In genomic region chr7:16329146-16329545, GRCm38 (mm10) we compare ENCODE assay signal across 27 mouse cellular contexts. TPM values are rescaled to one million over a fixed set of nuclear protein-coding genes. Genes with fewer than 3 reads are reported as not detected.
DNase-seq lines count a peak whose midpoint lies in the region; ATAC-seq lines count a peak whose summit lies in the region.
"Had no signal": no experiment of that assay in that cellular context is flagged by ENCODE, and none has a peak within 500 bp of the region (broad histone marks: within the 10 kb centered on the region; RNA-seq: fewer than 3 reads in every experiment).

No protein-coding gene starts in this region.

- DNase-seq in embryonic facial prominence, embryonic 10.5 days (ENCODE audit: low spot score): no peak
- DNase-seq in heart, adult 11 months: no peak
- no peak for DNase-seq in lung, postnatal 10 days
- DNase-seq: adrenal gland, adult 8-10 months; adrenal gland, postnatal 25 days; cerebellum, adult 11-12 months; cerebellum, adult 8-10 months; cerebellum, postnatal 10 days; cerebellum, postnatal 36 days; embryo, embryonic 11 days; forebrain, postnatal 0 days; gastrocnemius, postnatal 25 days; heart, postnatal 10 days; heart, postnatal 36 days had no signal

- H3K4me3 ChIP-seq in embryonic facial prominence, embryonic 12.5 days: no peak overlapping the region
- H3K4me3 ChIP-seq in embryonic facial prominence, embryonic 10.5 days: no peak overlapping the region
- H3K4me3 ChIP-seq in heart, embryonic 12.5 days: no peak overlapping the region
- no peak overlapping the region for H3K4me3 ChIP-seq in lung, embryonic 16.5 days (ENCODE audit: low read length)
- H3K4me3 ChIP-seq in megakaryocyte, embryonic 14.5 days (replicated peaks): peak overlapping the region; percentile 25
- H3K4me3 ChIP-seq: erythroblast, embryonic 14.5 days; heart, embryonic 15.5 days; hindbrain, embryonic 10.5 days; hindbrain, embryonic 13.5 days had no signal

- H3K9me3 ChIP-seq in embryonic facial prominence, embryonic 12.5 days: no peaks in the 10 kb centered on the region
- H3K9me3 ChIP-seq in embryonic facial prominence, embryonic 10.5 days: no peaks in the 10 kb centered on the region
- no peaks in the 10 kb centered on the region for H3K9me3 ChIP-seq in heart, embryonic 12.5 days (replicated peaks)
- H3K9me3 ChIP-seq in lung, embryonic 16.5 days (ENCODE audit: control insufficient read depth, low read length): no peaks in the 10 kb centered on the region
- no peaks in the 10 kb centered on the region for H3K9me3 ChIP-seq in megakaryocyte, embryonic 14.5 days
- H3K9me3 ChIP-seq: heart, embryonic 15.5 days; hindbrain, embryonic 10.5 days; hindbrain, embryonic 13.5 days had no signal

- H3K27me3 ChIP-seq in embryonic facial prominence, embryonic 12.5 days: no peaks in the 10 kb centered on the region
- H3K27me3 ChIP-seq in embryonic facial prominence, embryonic 10.5 days (replicated peaks; ENCODE audit: low read depth, poor library complexity, severe bottlenecking): no peaks in the 10 kb centered on the region
- H3K27me3 ChIP-seq in heart, embryonic 12.5 days (replicated peaks): no peaks in the 10 kb centered on the region
- H3K27me3 ChIP-seq in lung, embryonic 16.5 days (ENCODE audit: control insufficient read depth, insufficient read depth, low read depth, low read length): no peaks in the 10 kb centered on the region
- no peaks in the 10 kb centered on the region for H3K27me3 ChIP-seq in megakaryocyte, embryonic 14.5 days (replicated peaks)
- H3K27me3 ChIP-seq: heart, embryonic 15.5 days; hindbrain, embryonic 13.5 days had no signal

- no peak for ATAC-seq in embryonic facial prominence, embryonic 12.5 days (ENCODE audit: insufficient number of reproducible peaks, insufficient read depth, low FRiP score, low TSS enrichment)
- ATAC-seq in heart, embryonic 12.5 days (ENCODE audit: insufficient number of reproducible peaks, low FRiP score): no peak
- no peak for ATAC-seq in lung, embryonic 16.5 days (ENCODE audit: low read depth)
- no peak for ATAC-seq in megakaryocyte, adult 5-6 weeks (ENCODE audit: poor library complexity, severe bottlenecking)
- ATAC-seq: activated CD4-positive, CD25-positive, alpha-beta regulatory T cell, adult 4 months; forebrain, embryonic 14.5 days; forebrain, postnatal 0 days; hindbrain, embryonic 16.5 days had no signal

- H3K4me1 ChIP-seq in embryonic facial prominence, embryonic 12.5 days: no peaks in the 10 kb centered on the region
- peaks cover 9% of the 10 kb centered on the region for H3K4me1 ChIP-seq in embryonic facial prominence, embryonic 10.5 days
- peaks cover 13% of the 10 kb centered on the region for H3K4me1 ChIP-seq in heart, embryonic 12.5 days (replicated peaks)
- peaks cover 4% of the 10 kb centered on the region for H3K4me1 ChIP-seq in lung, embryonic 16.5 days (replicated peaks; ENCODE audit: control insufficient read depth, insufficient read depth, low read length)
- peaks cover 76% of the 10 kb centered on the region for H3K4me1 ChIP-seq in megakaryocyte, embryonic 14.5 days

- H3K36me3 ChIP-seq in embryonic facial prominence, embryonic 12.5 days: peaks cover 70% of the 10 kb centered on the region
- H3K36me3 ChIP-seq in embryonic facial prominence, embryonic 10.5 days (replicated peaks): peaks cover 98% of the 10 kb centered on the region
- H3K36me3 ChIP-seq in heart, embryonic 12.5 days: peaks cover 75% of the 10 kb centered on the region
- H3K36me3 ChIP-seq in lung, embryonic 16.5 days (ENCODE audit: control insufficient read depth, insufficient read depth, low read length): peaks cover 32% of the 10 kb centered on the region
- peaks cover 97% of the 10 kb centered on the region for H3K36me3 ChIP-seq in megakaryocyte, embryonic 14.5 days (replicated peaks; ENCODE audit: low read length)

- 74% methylated on average over 3 of the region's 3 CpGs for WGBS in embryonic facial prominence, embryonic 12.5 days
- 87% methylated on average over 3 of the region's 3 CpGs for WGBS in embryonic facial prominence, embryonic 10.5 days
- 90% methylated on average over 3 of the region's 3 CpGs for WGBS in heart, embryonic 12.5 days
- WGBS in lung, embryonic 16.5 days: 71% methylated on average over 3 of the region's 3 CpGs

- H3K27ac ChIP-seq in embryonic facial prominence, embryonic 12.5 days: no peak overlapping the region
- no peak overlapping the region for H3K27ac ChIP-seq in embryonic facial prominence, embryonic 10.5 days (replicated peaks)
- 0 out of 2 replicates have a peak overlapping the region, but pooled peaks have one; percentile 16 for H3K27ac ChIP-seq in heart, embryonic 12.5 days (ENCODE audit: poor library complexity, severe bottlenecking)
- H3K27ac ChIP-seq in lung, embryonic 16.5 days (ENCODE audit: low read length): peak overlapping the region; percentile 63
- H3K27ac ChIP-seq: heart, embryonic 15.5 days; hindbrain, embryonic 10.5 days; hindbrain, embryonic 13.5 days had no signal

- no peak overlapping the region for H3K4me2 ChIP-seq in embryonic facial prominence, embryonic 12.5 days (replicated peaks)
- no peak overlapping the region for H3K4me2 ChIP-seq in heart, embryonic 12.5 days
- no peak overlapping the region for H3K4me2 ChIP-seq in lung, embryonic 16.5 days (ENCODE audit: low read depth, low read length)
- H3K4me2 ChIP-seq: heart, embryonic 11.5 days; heart, embryonic 15.5 days; hindbrain, embryonic 13.5 days had no signal

- peak overlapping the region; percentile 15; the same call in 1 of the 2 replicates for H3K9ac ChIP-seq in embryonic facial prominence, embryonic 12.5 days
- no peak overlapping the region for H3K9ac ChIP-seq in heart, embryonic 12.5 days
- H3K9ac ChIP-seq in lung, embryonic 16.5 days (ENCODE audit: low read length): no peak overlapping the region
- H3K9ac ChIP-seq: forebrain, postnatal 0 days; heart, embryonic 15.5 days; hindbrain, embryonic 13.5 days had no signal

RNA-seq across cellular contexts. Expression of gene Bbc3, which starts 21.0 kb away (rescaled TPM):
- polyA plus RNA-seq in embryonic facial prominence, embryonic 12.5 days (2016; fragmentation: Nextera tagmentation; extraction: Ambion mirVana): 7.4 and 8.5 TPM in 2 replicates
- 12.9 and 13.4 TPM in 2 replicates for polyA plus RNA-seq in embryonic facial prominence, embryonic 10.5 days (2016; fragmentation: Nextera tagmentation; extraction: Ambion mirVana)
- 9.8 and 10.4 TPM in 2 replicates for polyA plus RNA-seq in heart, embryonic 12.5 days (2016; fragmentation: Nextera tagmentation; extraction: Ambion mirVana)
- polyA plus RNA-seq in lung, embryonic 16.5 days (2015; fragmentation: Nextera tagmentation; extraction: Ambion mirVana): 12.4 and 14.3 TPM in 2 replicates
- polyA plus RNA-seq in megakaryocyte, embryonic 14.5 days (2012; ENCODE audit: insufficient read depth, low replicate concordance): 1,043 and 5,254 TPM in 2 replicates
- total RNA-seq in megakaryocyte, adult 5-6 weeks (2015): 1.5 and 3.3 TPM in 2 replicates
- 1.1 and 3.0 TPM in 2 replicates for total RNA-seq in megakaryocyte, adult 5-6 weeks (2017)

RNA-seq across cellular contexts. Expression of gene Ccdc9, which starts 42.6 kb away (rescaled TPM):
- polyA plus RNA-seq in embryonic facial prominence, embryonic 12.5 days (2016; fragmentation: Nextera tagmentation; extraction: Ambion mirVana): 45.7 and 49.2 TPM in 2 replicates
- polyA plus RNA-seq in embryonic facial prominence, embryonic 10.5 days (2016; fragmentation: Nextera tagmentation; extraction: Ambion mirVana): 27.1 and 27.5 TPM in 2 replicates
- polyA plus RNA-seq in heart, embryonic 12.5 days (2016; fragmentation: Nextera tagmentation; extraction: Ambion mirVana): 24.3 and 31.2 TPM in 2 replicates
- polyA plus RNA-seq in lung, embryonic 16.5 days (2015; fragmentation: Nextera tagmentation; extraction: Ambion mirVana): 20.1 and 25.9 TPM in 2 replicates
- polyA plus RNA-seq in megakaryocyte, embryonic 14.5 days (2012; ENCODE audit: insufficient read depth, low replicate concordance): 27.8 and 101 TPM in 2 replicates
- total RNA-seq in megakaryocyte, adult 5-6 weeks (2015): 26.0 and 30.3 TPM in 2 replicates
- 117 and 121 TPM in 2 replicates for total RNA-seq in megakaryocyte, adult 5-6 weeks (2017)

RNA-seq across cellular contexts. Expression of gene Inafm1, which starts 55.7 kb away (rescaled TPM):
- polyA plus RNA-seq in embryonic facial prominence, embryonic 12.5 days (2016; fragmentation: Nextera tagmentation; extraction: Ambion mirVana): 22.8 and 24.8 TPM in 2 replicates
- 5.9 and 9.1 TPM in 2 replicates for polyA plus RNA-seq in embryonic facial prominence, embryonic 10.5 days (2016; fragmentation: Nextera tagmentation; extraction: Ambion mirVana)
- 11.0 and 12.1 TPM in 2 replicates for polyA plus RNA-seq in heart, embryonic 12.5 days (2016; fragmentation: Nextera tagmentation; extraction: Ambion mirVana)
- 12.1 and 12.3 TPM in 2 replicates for polyA plus RNA-seq in lung, embryonic 16.5 days (2015; fragmentation: Nextera tagmentation; extraction: Ambion mirVana)
- polyA plus RNA-seq in megakaryocyte, embryonic 14.5 days (2012; ENCODE audit: insufficient read depth, low replicate concordance): 53.8 and 168 TPM in 2 replicates
- total RNA-seq in megakaryocyte, adult 5-6 weeks (2015): 7.3 and 8.7 TPM in 2 replicates
- total RNA-seq in megakaryocyte, adult 5-6 weeks (2017): 3.7 and 5.4 TPM in 2 replicates

RNA-seq across cellular contexts. Expression of gene Sae1, which starts 58.5 kb away (rescaled TPM):
- polyA plus RNA-seq in embryonic facial prominence, embryonic 12.5 days (2016; fragmentation: Nextera tagmentation; extraction: Ambion mirVana): 386 and 405 TPM in 2 replicates
- polyA plus RNA-seq in embryonic facial prominence, embryonic 10.5 days (2016; fragmentation: Nextera tagmentation; extraction: Ambion mirVana): 479 and 497 TPM in 2 replicates
- polyA plus RNA-seq in heart, embryonic 12.5 days (2016; fragmentation: Nextera tagmentation; extraction: Ambion mirVana): 232 and 254 TPM in 2 replicates
- polyA plus RNA-seq in lung, embryonic 16.5 days (2015; fragmentation: Nextera tagmentation; extraction: Ambion mirVana): 281 and 310 TPM in 2 replicates
- polyA plus RNA-seq in megakaryocyte, embryonic 14.5 days (2012; ENCODE audit: insufficient read depth, low replicate concordance): 4.3 and 20.1 TPM in 2 replicates
- 49.1 and 55.1 TPM in 2 replicates for total RNA-seq in megakaryocyte, adult 5-6 weeks (2015)
- total RNA-seq in megakaryocyte, adult 5-6 weeks (2017): 267 and 278 TPM in 2 replicates

Comparison
In these comparisons a context has a peak if more than half of its experiments do, and no peak if none do; other contexts are left out.
1. H3K27ac ChIP-seq: peak in heart, embryonic 12.5 days (single experiment) and lung, embryonic 16.5 days (single experiment); none in embryonic facial prominence, embryonic 12.5 days (single experiment) and embryonic facial prominence, embryonic 10.5 days (single experiment).
2. RNA of gene Bbc3, which starts 21.0 kb away (polyA plus RNA-seq): 1,043 to 5,254 TPM in megakaryocyte, embryonic 14.5 days; 12.9 to 13.4 TPM in embryonic facial prominence, embryonic 10.5 days, 12.4 to 14.3 TPM in lung, embryonic 16.5 days, 9.8 to 10.4 TPM in heart, embryonic 12.5 days and 7.4 to 8.5 TPM in embryonic facial prominence, embryonic 12.5 days; every median in the first group is over 10 times any median in the second.